Mouse (Mus musculus) splenic B cell, adult 2 months (primary cell): ENCODE results near the gene Plcb3.
A peak's percentile ranks its signal among the peaks of the same experiment; 100 is the strongest.

Experiments
- DNase-seq: peaks from one replicate; pipeline ENCODE4 v3.0.0-alpha.2; 2011; ENCODE audit warnings: low read depth, low spot score
- H3K27me3 ChIP-seq: 2 replicates; pipeline ENCODE4 v1.6.1; 2012; ENCODE audit warnings: mild to moderate bottlenecking, low read length, moderate library complexity, mixed read lengths; ENCODE audit not compliant: control insufficient read depth, poor library complexity, insufficient read depth, severe bottlenecking
- H3K36me3 ChIP-seq: 2 replicates; pipeline ENCODE4 v1.6.1; 2012; ENCODE audit warnings: mild to moderate bottlenecking, low read length, moderate library complexity, mixed read lengths; ENCODE audit not compliant: control insufficient read depth, poor library complexity, insufficient read depth, severe bottlenecking

Plcb3 gene

GRCm38 (mm10) chr19:6943709-6944108 is 32.6 kb downstream of the Plcb3 start:
- H3K36me3 ChIP-seq: no peaks in the 10 kb centered on the region
- DNase-seq: no peak
- no peaks in the 10 kb centered on the region for H3K27me3 ChIP-seq

GRCm38 (mm10) chr19:6942764-6943163 is 33.5 kb downstream of the Plcb3 start:
- H3K36me3 ChIP-seq: no peaks in the 10 kb centered on the region
- DNase-seq: no peak
- H3K27me3 ChIP-seq: no peaks in the 10 kb centered on the region

- no peaks in the 10 kb centered on the region for H3K36me3 ChIP-seq
- no peaks in the 10 kb centered on the region for H3K27me3 ChIP-seq
- peak; percentile 89 for DNase-seq
Observed at GRCm38 (mm10) chr19:6942249-6942691, 34.0 kb downstream of the Plcb3 start, which contains the start of gene Gpr137. Gpr137 (minus strand) TSS chr19:6942480.

GRCm38 (mm10) chr19:6941372-6942248 is 34.7 kb downstream of the Plcb3 start, which contains the start of gene Bad:
Bad (plus strand) TSS chr19:6941861.
- Histone ChIP-seq H3K36me3 (no peaks in the 10 kb centered on the region), H3K27me3 (no peaks in the 10 kb centered on the region)
- peak; percentile 95 for DNase-seq

- no peaks in the 10 kb centered on the region for H3K27me3 ChIP-seq
- no peak for DNase-seq
Observed at GRCm38 (mm10) chr19:6940396-6941351, 35.6 kb downstream of the Plcb3 start.

GRCm38 (mm10) chr19:6939106-6940002 is 36.9 kb downstream of the Plcb3 start:
- no peaks in the 10 kb centered on the region for H3K27me3 ChIP-seq
- no peaks in the 10 kb centered on the region for H3K36me3 ChIP-seq
- DNase-seq: no peak

More at GRCm38 (mm10) chr19:6940396-6941351, 35.6 kb downstream of the Plcb3 start:
- no peaks in the 10 kb centered on the region for H3K36me3 ChIP-seq

GRCm38 (mm10) chr19:6937541-6938465 is 38.5 kb downstream of the Plcb3 start:
- no peaks in the 10 kb centered on the region for H3K36me3 ChIP-seq
- no peak for DNase-seq
- no peaks in the 10 kb centered on the region for H3K27me3 ChIP-seq

- DNase-seq: peak; percentile 63
- no peaks in the 10 kb centered on the region for H3K27me3 ChIP-seq
- no peaks in the 10 kb centered on the region for H3K36me3 ChIP-seq
Observed at GRCm38 (mm10) chr19:6936299-6936698, 40.0 kb downstream of the Plcb3 start.

GRCm38 (mm10) chr19:6934195-6934977 is 41.9 kb downstream of the Plcb3 start, which contains the start of gene Kcnk4:
Kcnk4 (minus strand) TSS chr19:6934515.
- Histone ChIP-seq H3K36me3 (no peaks in the 10 kb centered on the region), H3K27me3 (no peaks in the 10 kb centered on the region)
- no peak for DNase-seq

GRCm38 (mm10) chr19:6933436-6934194 is 42.7 kb downstream of the Plcb3 start:
- Histone ChIP-seq H3K27me3 (no peaks in the 10 kb centered on the region), H3K36me3 (no peaks in the 10 kb centered on the region)
- peak; percentile 66 for DNase-seq

GRCm38 (mm10) chr19:6933102-6933435 is 43.2 kb downstream of the Plcb3 start:
- DNase-seq: no peak
- no peaks in the 10 kb centered on the region for H3K36me3 ChIP-seq
- H3K27me3 ChIP-seq: no peaks in the 10 kb centered on the region

GRCm38 (mm10) chr19:6932018-6932417 is 44.3 kb downstream of the Plcb3 start:
- DNase-seq: no peak

More at GRCm38 (mm10) chr19:6932018-6932417, 44.3 kb downstream of the Plcb3 start:
- Histone ChIP-seq H3K36me3 (no peaks in the 10 kb centered on the region), H3K27me3 (no peaks in the 10 kb centered on the region)
